Mouse (Mus musculus) embryonic fibroblast, embryonic 13.5 days (primary cell): ENCODE data around the gene Cdc42bpb. TPM values are rescaled to one million over a fixed set of nuclear protein-coding genes. Genes with fewer than 3 reads are reported as not detected.

Source experiments
- H3K27ac ChIP-seq: 2 replicates; pipeline ENCODE4 v1.5.1; 2012; ENCODE audit warnings: low read length, control low read depth, inconsistent platforms; ENCODE audit not compliant: insufficient read depth
- H3K4me1 ChIP-seq: 2 replicates; pipeline ENCODE4 v1.6.1; 2011; ENCODE audit warnings: low read length; ENCODE audit not compliant: control insufficient read depth, insufficient read depth
- H3K4me3 ChIP-seq: 2 replicates; pipeline ENCODE4 v1.5.1; 2011; ENCODE audit warnings: mild to moderate bottlenecking, control low read depth, low read length; ENCODE audit not compliant: insufficient read depth
- CTCF ChIP-seq: IDR thresholded peaks from 2 replicates; pipeline ENCODE4 v1.5.1; 2011; ENCODE audit warnings: mild to moderate bottlenecking, control low read depth, low read length, moderate library complexity, borderline replicate concordance; ENCODE audit not compliant: insufficient read depth
- POLR2A ChIP-seq: IDR thresholded peaks from 2 replicates; pipeline ENCODE4 v1.6.1; 2011; ENCODE audit warnings: low read depth, mild to moderate bottlenecking, control low read depth, low read length, moderate library complexity
- polyA plus RNA-seq: library from polyadenylated mRNA; stranded (reverse); fragments of >200 nt; gene quantifications from 2 replicates; pipeline ENCODE4 v1.2.4, GENCODE M21; 2011; ENCODE audit warnings: low read depth; ENCODE audit not compliant: missing spikeins, insufficient read length

Cdc42bpb gene
- polyA plus RNA-seq, 1 experiment, result 60.0 TPM

DNA sequence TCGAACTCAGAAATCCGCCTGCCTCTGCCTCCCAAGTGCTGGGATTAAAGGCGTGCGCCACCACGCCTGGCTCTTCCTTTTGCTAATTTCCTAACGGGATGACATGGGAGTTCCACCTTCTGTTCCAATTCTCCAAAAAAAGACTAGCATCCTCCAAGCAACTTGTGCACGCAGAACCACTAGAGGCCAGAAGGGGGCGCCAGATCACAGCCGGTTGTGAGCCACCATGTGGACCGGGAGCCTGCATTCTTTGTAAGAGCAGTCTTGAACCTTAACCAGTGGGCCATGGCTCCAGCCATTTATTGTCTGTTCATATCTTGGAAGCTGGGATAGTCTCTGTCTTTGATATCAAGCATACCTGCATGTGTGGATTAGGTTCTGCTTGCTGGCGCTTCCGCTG lies 105.1 kb downstream of the Cdc42bpb start:
- H3K4me1 ChIP-seq, result peaks cover 2% of the 10 kb centered on the region; the same call in 1 of the 2 replicates
- no peak overlapping the region for H3K4me3 ChIP-seq
- peak; percentile 73 for TF ChIP-seq CTCF
- TF ChIP-seq POLR2A, result no peak
- H3K27ac ChIP-seq, result no peak overlapping the region

DNA sequence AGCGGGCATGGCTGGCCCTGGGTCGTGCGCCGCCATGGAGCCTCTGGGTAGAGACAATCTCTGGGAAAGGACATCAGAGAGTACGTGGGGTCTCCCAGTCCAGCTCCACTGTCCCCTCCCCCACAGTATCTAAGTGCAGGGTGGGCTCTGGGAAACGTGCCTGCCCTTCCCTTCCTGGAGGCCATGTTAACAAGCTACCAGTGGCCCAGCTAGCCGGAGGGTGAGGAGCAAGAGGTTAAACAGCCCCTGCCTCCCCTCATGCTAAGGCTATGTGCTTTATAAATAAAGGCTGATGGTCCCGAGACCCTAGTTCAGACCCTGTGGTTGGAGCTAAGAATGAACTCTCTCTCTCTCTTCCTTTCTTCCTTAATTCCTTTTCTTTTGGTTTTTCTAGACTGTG lies 105.6 kb downstream of the Cdc42bpb start:
- TF ChIP-seq POLR2A, result no peak
- no peak for TF ChIP-seq CTCF
- no peak overlapping the region for H3K27ac ChIP-seq
- H3K4me3 ChIP-seq, result no peak overlapping the region
- peaks cover 2% of the 10 kb centered on the region; the same call in 1 of the 2 replicates for H3K4me1 ChIP-seq

DNA sequence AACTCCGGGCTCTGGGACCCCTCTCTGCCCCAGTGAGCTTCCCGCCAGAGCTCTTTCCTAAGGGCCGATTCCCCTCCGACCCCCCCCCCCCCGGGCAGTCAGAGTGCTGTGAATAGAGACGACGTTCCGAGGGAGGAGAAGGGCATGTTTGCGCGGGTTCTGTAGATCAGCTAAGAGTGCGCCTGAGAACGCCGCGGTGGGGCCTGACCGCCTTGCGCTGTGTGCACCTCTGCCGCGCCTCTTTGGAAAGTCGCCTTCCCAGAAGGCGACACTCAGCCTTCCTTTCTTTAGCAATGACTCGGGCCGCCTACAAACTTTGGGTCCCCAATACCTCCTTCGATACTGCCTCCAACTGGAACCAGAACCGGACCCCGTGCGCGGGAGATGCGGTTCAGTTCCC lies 106.1 kb downstream of the Cdc42bpb start:
- Histone ChIP-seq H3K4me3 (no peak overlapping the region), H3K4me1 (peaks cover 2% of the 10 kb centered on the region; the same call in 1 of the 2 replicates), H3K27ac (no peak overlapping the region)
- no peak for TF ChIP-seq CTCF
- no peak for TF ChIP-seq POLR2A

DNA sequence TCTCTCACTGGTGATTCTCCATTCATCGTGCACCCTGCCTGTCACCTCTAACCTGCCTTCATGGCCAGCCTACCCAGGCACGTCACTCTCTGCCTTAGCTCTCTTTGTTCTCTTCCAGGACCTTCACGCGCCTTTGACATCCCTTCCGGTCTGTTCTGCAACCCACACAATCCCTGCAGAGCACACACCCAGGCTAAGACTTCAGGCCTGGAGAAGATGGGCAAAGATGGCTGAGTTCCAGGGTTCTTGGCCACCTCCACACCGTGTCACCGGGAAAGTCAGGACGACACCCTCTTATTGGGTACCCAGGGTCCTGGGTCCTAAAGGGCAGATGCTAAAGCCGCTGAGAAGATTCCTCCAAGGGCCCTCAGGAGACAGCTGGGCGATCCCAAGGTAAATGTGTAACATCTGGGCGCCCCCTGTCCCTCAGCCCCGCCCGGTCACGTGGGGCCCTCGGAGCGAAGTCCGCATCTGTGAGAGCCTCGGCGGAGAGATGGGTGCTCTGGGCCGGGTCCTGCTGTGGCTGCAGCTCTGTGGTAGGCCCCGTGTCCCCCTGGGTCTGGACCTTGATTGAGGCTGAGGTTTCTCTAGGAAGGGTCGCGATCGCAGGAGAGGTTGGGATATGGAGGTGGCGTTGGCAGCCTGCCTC lies 106.8 kb downstream of the Cdc42bpb start, which contains the start of gene Amn:
TSS of gene Amn (plus strand) at position 467 of the 649 bp plus-strand sequence.
- H3K4me1 ChIP-seq, result peaks cover 2% of the 10 kb centered on the region; the same call in 1 of the 2 replicates
- no peak for TF ChIP-seq CTCF
- TF ChIP-seq POLR2A, result no peak
- H3K4me3 ChIP-seq, result no peak within 1 kb of the TSS
- no peak within 1 kb of the TSS for H3K27ac ChIP-seq

DNA sequence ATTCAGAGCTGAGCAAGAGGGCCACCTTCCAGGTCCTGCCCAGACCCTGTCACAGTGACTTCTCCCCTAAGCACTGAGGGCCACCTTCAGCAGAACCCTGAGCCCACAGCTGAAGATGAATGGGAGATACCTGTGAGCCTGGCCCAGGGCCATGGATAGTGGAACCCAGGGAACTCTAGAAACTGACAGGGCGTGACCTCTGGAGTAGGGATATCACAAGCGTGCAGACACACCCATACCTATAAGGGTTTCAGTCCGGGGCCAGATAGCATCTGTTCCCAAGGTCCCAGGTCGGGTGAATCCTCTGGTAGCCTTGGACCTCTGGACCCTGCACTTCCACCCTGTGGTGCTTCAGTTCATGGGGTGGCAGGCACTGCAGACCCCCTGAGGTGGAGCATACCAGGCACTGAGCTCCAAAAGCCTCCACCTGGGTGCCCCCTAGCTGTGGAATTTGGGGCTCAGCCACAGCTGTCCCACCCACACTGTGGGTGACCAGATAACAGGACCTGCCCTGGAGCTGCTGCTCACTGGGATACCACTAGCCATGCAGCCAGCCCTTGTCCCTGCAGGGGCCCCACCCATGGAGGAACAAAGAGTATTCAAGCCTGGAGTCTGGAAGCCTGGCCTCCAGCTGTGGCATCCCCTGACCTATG lies 109.7 kb downstream of the Cdc42bpb start:
- no peak for TF ChIP-seq POLR2A
- no peak for TF ChIP-seq CTCF
- H3K27ac ChIP-seq, result no peak overlapping the region
- H3K4me1 ChIP-seq, result no peaks in the 10 kb centered on the region
- H3K4me3 ChIP-seq, result no peak overlapping the region

DNA sequence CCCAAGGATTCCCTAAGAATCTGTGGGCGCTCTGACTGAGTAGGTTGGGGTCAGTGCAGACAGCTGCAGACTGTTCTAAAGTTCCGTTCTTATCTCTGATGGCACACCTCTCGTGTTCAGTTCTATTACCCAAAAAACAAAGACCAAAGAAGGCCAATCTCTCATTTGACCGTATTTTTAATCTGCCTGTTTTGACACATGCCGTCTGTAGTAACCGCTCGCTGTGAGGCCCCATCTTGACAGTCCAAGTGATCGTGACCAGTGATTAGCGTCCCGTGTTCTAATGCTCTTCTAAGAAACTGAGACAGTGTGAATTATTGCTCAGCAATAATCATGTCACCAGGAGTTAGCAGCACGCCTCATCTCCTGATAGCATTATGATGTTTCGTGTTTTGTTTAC lies 110.9 kb downstream of the Cdc42bpb start:
- no peak overlapping the region for H3K27ac ChIP-seq
- no peaks in the 10 kb centered on the region for H3K4me1 ChIP-seq
- TF ChIP-seq POLR2A (no peak), CTCF (no peak)
- H3K4me3 ChIP-seq, result no peak overlapping the region

DNA sequence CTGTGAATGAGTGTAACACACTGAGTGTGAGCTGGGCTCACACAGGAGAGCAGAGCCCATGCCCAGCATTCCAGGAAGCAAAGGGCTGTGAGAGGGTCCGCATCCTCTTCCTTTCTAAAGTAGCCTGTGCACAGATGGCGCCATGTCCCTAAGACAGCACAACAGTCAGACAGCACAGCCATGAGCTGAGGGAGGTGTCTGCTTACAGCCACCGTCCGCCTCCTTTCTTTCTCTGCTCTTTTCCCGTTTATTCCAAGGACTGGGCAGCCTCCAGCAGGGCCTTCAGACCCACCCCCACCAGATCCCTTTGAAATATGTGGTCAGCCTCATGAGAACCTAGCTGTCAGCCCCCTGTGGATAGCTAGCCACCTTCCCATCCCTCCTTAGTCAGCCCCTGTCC lies 112.3 kb downstream of the Cdc42bpb start:
- no peaks in the 10 kb centered on the region for H3K4me1 ChIP-seq
- no peak overlapping the region for H3K4me3 ChIP-seq
- H3K27ac ChIP-seq, result no peak overlapping the region
- TF ChIP-seq POLR2A (no peak), CTCF (no peak)

DNA sequence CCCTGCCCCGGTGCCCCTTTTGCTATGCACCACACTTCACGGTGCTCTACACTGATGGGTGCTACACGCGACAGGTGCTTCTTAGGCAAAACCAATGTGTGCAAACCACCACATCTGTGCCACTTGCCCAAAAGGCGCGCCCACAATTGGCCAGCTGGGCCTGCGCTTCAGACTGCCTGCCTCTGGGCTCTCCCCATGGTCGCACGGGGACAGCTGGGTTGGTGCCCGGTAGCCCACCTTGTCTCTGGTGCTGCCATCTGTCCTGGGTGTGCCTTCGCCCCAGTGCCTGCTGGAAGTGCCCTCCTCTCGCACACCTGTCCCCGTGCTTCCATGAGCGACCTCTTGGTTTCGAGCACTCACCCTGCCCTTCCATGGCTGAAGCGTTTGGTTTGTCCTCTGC lies 113.9 kb downstream of the Cdc42bpb start:
- no peak overlapping the region for H3K4me3 ChIP-seq
- TF ChIP-seq CTCF (no peak), POLR2A (no peak)
- no peak overlapping the region for H3K27ac ChIP-seq
- H3K4me1 ChIP-seq, result no peaks in the 10 kb centered on the region

DNA sequence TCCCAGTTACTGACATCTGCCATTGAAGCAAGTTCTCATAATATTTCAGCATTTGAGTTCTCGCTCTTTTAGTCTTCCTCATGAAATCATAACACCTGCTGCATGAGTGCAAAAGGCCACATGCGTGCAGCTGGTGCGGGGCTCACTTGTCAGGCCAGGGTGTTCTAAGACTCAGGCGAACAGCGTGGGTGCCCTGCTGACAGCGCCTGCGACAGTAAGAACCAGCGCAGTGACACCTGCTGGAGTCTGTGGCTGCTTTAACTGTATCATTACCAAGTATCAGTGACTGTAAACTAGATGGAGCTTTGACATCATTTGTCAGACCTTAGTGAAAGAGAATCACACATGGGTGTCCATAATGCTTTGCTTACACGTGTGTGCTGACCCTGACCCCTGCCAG lies 126.3 kb downstream of the Cdc42bpb start:
- H3K4me3 ChIP-seq, result no peak overlapping the region
- H3K4me1 ChIP-seq, result no peaks in the 10 kb centered on the region
- TF ChIP-seq CTCF, result 0 out of 2 replicates have a peak, but pooled peaks have one; percentile 3
- TF ChIP-seq POLR2A, result no peak
- no peak overlapping the region for H3K27ac ChIP-seq

DNA sequence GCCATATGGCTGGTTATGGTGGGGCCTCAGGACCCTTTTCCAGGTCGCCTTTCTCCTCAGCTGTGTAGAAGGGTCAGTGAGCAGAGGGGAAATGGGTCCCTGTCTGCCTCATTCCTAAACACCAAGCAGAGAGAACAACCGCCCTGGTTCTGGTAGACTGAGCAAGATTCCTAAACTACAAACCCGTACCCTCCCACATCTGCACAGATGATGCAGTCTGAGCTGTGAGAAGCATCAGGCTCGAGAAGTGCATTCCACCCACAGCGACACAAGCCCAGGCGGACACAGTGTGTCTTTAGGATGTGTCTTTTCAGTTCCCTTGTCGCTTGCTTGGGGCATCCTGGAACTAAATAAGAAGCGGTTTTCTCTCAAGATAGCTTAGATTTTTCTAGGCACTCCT lies 127.4 kb downstream of the Cdc42bpb start:
- Histone ChIP-seq H3K4me3 (no peak overlapping the region), H3K4me1 (no peaks in the 10 kb centered on the region), H3K27ac (no peak overlapping the region)
- TF ChIP-seq CTCF (no peak), POLR2A (no peak)
